Mouse (Mus musculus) midbrain, embryonic 13.5 days (tissue): ENCODE results near the gene Ankrd2. TPM values are rescaled to one million over a fixed set of nuclear protein-coding genes. Genes with fewer than 3 reads are reported as not detected.

Experiments
- ATAC-seq: fragments of 200-750 bp; cut with Nextera tagmentation; 2 replicates; pipeline ENCODE4 v1.8.0; 2017; ENCODE audit warnings: mild to moderate bottlenecking, moderate TSS enrichment, moderate library complexity
- H3K27ac ChIP-seq: fragments of 300-500 bp; sonication (generic); 2 replicates; pipeline ENCODE4 v1.5.1; 2015; ENCODE audit warnings: inconsistent platforms, mild to moderate bottlenecking, moderate library complexity
- H3K27me3 ChIP-seq: fragments of 300-500 bp; sonication (generic); 2 replicates; pipeline ENCODE4 v1.6.1; 2015; ENCODE audit warnings: mild to moderate bottlenecking, inconsistent platforms
- H3K36me3 ChIP-seq: fragments of 300-500 bp; sonication (generic); 2 replicates; pipeline ENCODE4 v1.6.1; 2015; ENCODE audit warnings: mild to moderate bottlenecking, inconsistent platforms
- H3K4me1 ChIP-seq: fragments of 300-500 bp; sonication (generic); replicated peaks from 2 replicates; pipeline ENCODE4 v1.6.1; 2015; ENCODE audit warnings: inconsistent platforms
- H3K4me2 ChIP-seq: fragments of 300-500 bp; sonication (generic); replicated peaks from 2 replicates; pipeline ENCODE4 v1.6.1; 2015; ENCODE audit warnings: moderate library complexity, mild to moderate bottlenecking, inconsistent platforms
- H3K4me3 ChIP-seq: fragments of 300-500 bp; sonication (generic); replicated peaks from 2 replicates; pipeline ENCODE4 v1.5.1; 2015; ENCODE audit warnings: mild to moderate bottlenecking, inconsistent platforms
- H3K9ac ChIP-seq: fragments of 300-500 bp; sonication (generic); replicated peaks from 2 replicates; pipeline ENCODE4 v1.6.1; 2015; ENCODE audit warnings: mild to moderate bottlenecking, inconsistent platforms
- H3K9me3 ChIP-seq: fragments of 300-500 bp; sonication (generic); 2 replicates; pipeline ENCODE4 v1.6.1; 2016; ENCODE audit warnings: mild to moderate bottlenecking, inconsistent platforms
- WGBS: fragments of 180-500 bp; shearing (Covaris S2); methylation state at CpG from one replicate; pipeline ENCODE4 v1.1.7; 2015; 5-methylcytosine and 5-hydroxymethylcytosine counted together
- polyA plus RNA-seq: library from polyadenylated mRNA; unstranded; fragments of >200 nt; fragmentation: Nextera tagmentation; extraction: Ambion mirVana; gene quantifications from 2 replicates; pipeline ENCODE4 v1.2.1, GENCODE M21; 2015

Ankrd2 gene
- polyA plus RNA-seq, 1 experiment from 2014 or later, result 0.19 TPM

- H3K4me1 ChIP-seq, result 0 out of 2 replicates have a peak, but pooled peaks cover 3% of the 10 kb centered on the region
- H3K27me3 ChIP-seq, result no peaks in the 10 kb centered on the region
- H3K4me3 ChIP-seq, result no peak overlapping the region
- no peak overlapping the region for H3K4me2 ChIP-seq
- no peaks in the 10 kb centered on the region for H3K9me3 ChIP-seq
- H3K9ac ChIP-seq, result no peak overlapping the region
- H3K27ac ChIP-seq, result no peak overlapping the region
- ATAC-seq, result no peak
- no peaks in the 10 kb centered on the region for H3K36me3 ChIP-seq
- 84% methylated on average over 11 of the region's 11 CpGs for WGBS
Measured at GRCm38 (mm10) chr19:42037167-42037702, 1.4 kb downstream of the Ankrd2 start.

- 88% methylated on average over 12 of the region's 12 CpGs for WGBS
- Histone ChIP-seq H3K27ac (no peak overlapping the region), H3K36me3 (no peaks in the 10 kb centered on the region), H3K4me3 (no peak overlapping the region), H3K27me3 (no peaks in the 10 kb centered on the region), H3K9ac (no peak overlapping the region), H3K4me1 (0 out of 2 replicates have a peak, but pooled peaks cover 3% of the 10 kb centered on the region), H3K9me3 (no peaks in the 10 kb centered on the region), H3K4me2 (no peak overlapping the region)
- no peak for ATAC-seq
Measured at GRCm38 (mm10) chr19:42038310-42038709, 2.5 kb downstream of the Ankrd2 start.

GRCm38 (mm10) chr19:42043988-42044387 lies 8.2 kb downstream of the Ankrd2 start:
- Histone ChIP-seq H3K9ac (no peak overlapping the region), H3K4me2 (no peak overlapping the region), H3K4me1 (no peaks in the 10 kb centered on the region), H3K27me3 (no peaks in the 10 kb centered on the region), H3K9me3 (no peaks in the 10 kb centered on the region), H3K27ac (no peak overlapping the region), H3K36me3 (no peaks in the 10 kb centered on the region), H3K4me3 (no peak overlapping the region)
- ATAC-seq, result no peak
- WGBS, result 95% methylated on average over 6 of the region's 6 CpGs

- ATAC-seq, result peak; percentile 82
- WGBS, result 25% methylated on average over 23 of the region's 23 CpGs
Measured at GRCm38 (mm10) chr19:42045269-42046102, 9.7 kb downstream of the Ankrd2 start, which contains the start of gene Hoga1. Hoga1 (plus strand) TSS chr19:42045610.

GRCm38 (mm10) chr19:42050251-42050650 lies 14.5 kb downstream of the Ankrd2 start:
- WGBS, result 87% methylated on average over 1 of the region's 1 CpGs
- no peak for ATAC-seq

More at GRCm38 (mm10) chr19:42045269-42046102, 9.7 kb downstream of the Ankrd2 start, which contains the start of gene Hoga1:
- Histone ChIP-seq H3K4me1 (no peaks in the 10 kb centered on the region), H3K27me3 (no peaks in the 10 kb centered on the region), H3K9ac (no peak within 1 kb of the TSS), H3K9me3 (no peaks in the 10 kb centered on the region), H3K27ac (no peak within 1 kb of the TSS), H3K4me3 (peak within 1 kb of the TSS; percentile 24), H3K4me2 (peak within 1 kb of the TSS; percentile 44), H3K36me3 (no peaks in the 10 kb centered on the region)

GRCm38 (mm10) chr19:42051351-42051750 lies 15.6 kb downstream of the Ankrd2 start:
- Histone ChIP-seq H3K4me3 (no peak overlapping the region), H3K36me3 (no peaks in the 10 kb centered on the region), H3K4me1 (no peaks in the 10 kb centered on the region), H3K27ac (no peak overlapping the region), H3K9ac (no peak overlapping the region), H3K9me3 (no peaks in the 10 kb centered on the region), H3K27me3 (no peaks in the 10 kb centered on the region), H3K4me2 (no peak overlapping the region)
- 90% methylated on average over 3 of the region's 3 CpGs for WGBS
- no peak for ATAC-seq

More at GRCm38 (mm10) chr19:42050251-42050650, 14.5 kb downstream of the Ankrd2 start:
- H3K27me3 ChIP-seq, result no peaks in the 10 kb centered on the region
- no peak overlapping the region for H3K4me3 ChIP-seq
- no peak overlapping the region for H3K4me2 ChIP-seq
- no peaks in the 10 kb centered on the region for H3K9me3 ChIP-seq
- no peaks in the 10 kb centered on the region for H3K4me1 ChIP-seq
- no peak overlapping the region for H3K27ac ChIP-seq
- no peak overlapping the region for H3K9ac ChIP-seq
- H3K36me3 ChIP-seq, result no peaks in the 10 kb centered on the region

GRCm38 (mm10) chr19:42051948-42052347 lies 16.1 kb downstream of the Ankrd2 start, which contains the start of gene 4933411K16Rik:
4933411K16Rik (plus strand) TSS chr19:42052248.
- WGBS, result 83% methylated on average over 4 of the region's 4 CpGs
- ATAC-seq, result no peak

GRCm38 (mm10) chr19:42054255-42054654 lies 18.5 kb downstream of the Ankrd2 start:
- H3K4me2 ChIP-seq, result no peak overlapping the region
- H3K4me1 ChIP-seq, result no peaks in the 10 kb centered on the region
- no peaks in the 10 kb centered on the region for H3K27me3 ChIP-seq
- H3K36me3 ChIP-seq, result no peaks in the 10 kb centered on the region
- H3K27ac ChIP-seq, result no peak overlapping the region
- no peak overlapping the region for H3K9ac ChIP-seq
- ATAC-seq, result no peak
- no peaks in the 10 kb centered on the region for H3K9me3 ChIP-seq
- 82% methylated on average over 6 of the region's 6 CpGs for WGBS
- no peak overlapping the region for H3K4me3 ChIP-seq

More at GRCm38 (mm10) chr19:42051948-42052347, 16.1 kb downstream of the Ankrd2 start, which contains the start of gene 4933411K16Rik:
- Histone ChIP-seq H3K9ac (no peak within 1 kb of the TSS), H3K36me3 (no peaks in the 10 kb centered on the region), H3K4me1 (no peaks in the 10 kb centered on the region), H3K4me3 (no peak within 1 kb of the TSS), H3K9me3 (no peaks in the 10 kb centered on the region), H3K27ac (no peak within 1 kb of the TSS), H3K27me3 (no peaks in the 10 kb centered on the region), H3K4me2 (no peak within 1 kb of the TSS)

GRCm38 (mm10) chr19:42055881-42056280 lies 20.1 kb downstream of the Ankrd2 start:
- Histone ChIP-seq H3K36me3 (no peaks in the 10 kb centered on the region), H3K9ac (no peak overlapping the region), H3K4me2 (no peak overlapping the region), H3K27me3 (no peaks in the 10 kb centered on the region), H3K9me3 (no peaks in the 10 kb centered on the region), H3K4me1 (no peaks in the 10 kb centered on the region), H3K27ac (no peak overlapping the region), H3K4me3 (no peak overlapping the region)
- no peak for ATAC-seq
- 88% methylated on average over 2 of the region's 2 CpGs for WGBS

GRCm38 (mm10) chr19:42056719-42057409 lies 21.1 kb downstream of the Ankrd2 start:
- Histone ChIP-seq H3K27ac (no peak overlapping the region), H3K36me3 (no peaks in the 10 kb centered on the region), H3K9me3 (no peaks in the 10 kb centered on the region), H3K9ac (no peak overlapping the region), H3K27me3 (no peaks in the 10 kb centered on the region), H3K4me3 (no peak overlapping the region), H3K4me2 (no peak overlapping the region), H3K4me1 (no peaks in the 10 kb centered on the region)
- whole genome bisulfite sequencing, result 89% methylated on average over 6 of the region's 6 CpGs
- ATAC-seq, result no peak

GRCm38 (mm10) chr19:42058426-42058825 lies 22.6 kb downstream of the Ankrd2 start:
- H3K4me1 ChIP-seq, result no peaks in the 10 kb centered on the region
- no peaks in the 10 kb centered on the region for H3K36me3 ChIP-seq
- ATAC-seq, result no peak
- no peak overlapping the region for H3K9ac ChIP-seq
- no peaks in the 10 kb centered on the region for H3K27me3 ChIP-seq
- H3K27ac ChIP-seq, result no peak overlapping the region
- no peak overlapping the region for H3K4me2 ChIP-seq
- H3K9me3 ChIP-seq, result no peaks in the 10 kb centered on the region
- WGBS, result 72% methylated on average over 7 of the region's 7 CpGs
- H3K4me3 ChIP-seq, result no peak overlapping the region

GRCm38 (mm10) chr19:42061443-42061842 lies 25.6 kb downstream of the Ankrd2 start:
- 92% methylated on average over 7 of the region's 7 CpGs for WGBS
- no peaks in the 10 kb centered on the region for H3K27me3 ChIP-seq
- no peak overlapping the region for H3K4me2 ChIP-seq
- H3K9ac ChIP-seq, result no peak overlapping the region
- no peaks in the 10 kb centered on the region for H3K4me1 ChIP-seq
- no peaks in the 10 kb centered on the region for H3K36me3 ChIP-seq
- no peak for ATAC-seq
- no peak overlapping the region for H3K27ac ChIP-seq
- no peak overlapping the region for H3K4me3 ChIP-seq
- H3K9me3 ChIP-seq, result no peaks in the 10 kb centered on the region
